In the genomic region with DNA sequence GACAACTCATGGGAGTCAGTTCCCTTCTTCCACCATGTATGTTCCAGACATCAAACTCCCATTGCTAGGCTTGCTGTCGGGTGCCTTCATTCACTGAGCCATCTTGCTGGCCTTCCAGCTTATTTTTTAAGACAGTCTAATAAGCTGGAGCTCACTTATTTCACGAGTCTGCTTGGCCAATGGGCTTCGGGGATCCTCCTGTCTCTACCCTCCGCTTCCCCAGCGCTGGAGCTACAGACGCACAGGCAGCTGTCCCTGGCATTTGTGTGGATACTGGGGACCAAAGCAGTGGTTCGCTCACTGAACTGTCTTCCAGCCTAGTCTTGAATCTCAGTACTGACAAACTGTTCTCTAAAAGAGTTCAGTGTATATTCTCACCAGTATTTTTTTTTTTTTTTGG, we compare ENCODE assay signal across 28 mouse cellular contexts.
"Had no signal": no experiment of that assay in that cellular context is flagged by ENCODE, and none has a peak within 500 bp of the region (broad histone marks: within the 10 kb centered on the region; RNA-seq: fewer than 3 reads in every experiment).

No protein-coding gene starts in this region.

- H3K4me2 ChIP-seq: limb, embryonic 12.5 days; limb, embryonic 13.5 days; limb, embryonic 15.5 days; liver, embryonic 15.5 days; lung, embryonic 14.5 days; lung, embryonic 15.5 days; midbrain, embryonic 12.5 days; midbrain, embryonic 13.5 days; midbrain, embryonic 15.5 days; neural tube, embryonic 12.5 days; neural tube, embryonic 13.5 days had no signal

- H3K27ac ChIP-seq: left cerebral cortex, adult 2 months; limb, embryonic 10.5 days; limb, embryonic 12.5 days; limb, embryonic 13.5 days; limb, embryonic 15.5 days; liver, embryonic 14.5 days; liver, embryonic 15.5 days; lung, embryonic 15.5 days; macrophage; midbrain, embryonic 10.5 days; midbrain, embryonic 12.5 days; midbrain, embryonic 13.5 days; midbrain, embryonic 15.5 days; neural tube, embryonic 12.5 days; neural tube, embryonic 13.5 days had no signal

- DNase-seq: left cerebral cortex, postnatal 4 days; liver; lung, adult 18-20 months; lung, adult 2 months; lung, embryonic 14.5 days; lung, postnatal 10 days; lung, postnatal 14 days; lung, postnatal 36 days; lung, postnatal 4 days had no signal

- H3K27me3 ChIP-seq: limb, embryonic 12.5 days; limb, embryonic 13.5 days; limb, embryonic 15.5 days; liver, embryonic 15.5 days; lung, embryonic 15.5 days; megakaryocyte, embryonic 14.5 days; midbrain, embryonic 12.5 days; midbrain, embryonic 13.5 days; midbrain, embryonic 15.5 days; neural tube, embryonic 12.5 days; neural tube, embryonic 13.5 days had no signal

- H3K9ac ChIP-seq: limb, embryonic 12.5 days; limb, embryonic 13.5 days; limb, embryonic 15.5 days; liver, embryonic 15.5 days; lung, embryonic 14.5 days; lung, embryonic 15.5 days; midbrain, embryonic 12.5 days; midbrain, embryonic 13.5 days; midbrain, embryonic 15.5 days; neural tube, embryonic 12.5 days; neural tube, embryonic 13.5 days had no signal

- H3K4me3 ChIP-seq: left cerebral cortex, adult 2 months; limb, embryonic 10.5 days; limb, embryonic 12.5 days; limb, embryonic 13.5 days; limb, embryonic 15.5 days; liver, embryonic 15.5 days; lung, embryonic 15.5 days; megakaryocyte, embryonic 14.5 days; midbrain, embryonic 10.5 days; midbrain, embryonic 12.5 days; midbrain, embryonic 13.5 days; midbrain, embryonic 15.5 days; myocyte; neural tube, embryonic 12.5 days; neural tube, embryonic 13.5 days had no signal

- ATAC-seq: lung, postnatal 0 days; midbrain, embryonic 13.5 days; midbrain, embryonic 15.5 days; midbrain, embryonic 16.5 days had no signal

- H3K36me3 ChIP-seq: midbrain, embryonic 15.5 days had no signal

- H3K9me3 ChIP-seq: limb, embryonic 10.5 days; limb, embryonic 12.5 days; limb, embryonic 13.5 days; limb, embryonic 15.5 days; liver, embryonic 15.5 days; lung, embryonic 15.5 days; megakaryocyte, embryonic 14.5 days; midbrain, embryonic 10.5 days; midbrain, embryonic 12.5 days; midbrain, embryonic 13.5 days; midbrain, embryonic 15.5 days; neural tube, embryonic 12.5 days; neural tube, embryonic 13.5 days had no signal
